Mouse (Mus musculus): ENCODE measurements around the gene Akap2. TPM values are rescaled to one million over a fixed set of nuclear protein-coding genes. Genes with fewer than 3 reads are reported as not detected.

Akap2 gene
- polyA plus RNA-seq, 1 experiment from 2014 or later = 12.3 TPM

GRCm38 (mm10) chr4:57704575-57704974 lies 12.9 kb upstream of the Akap2 start:
- H3K27me3 ChIP-seq = no peaks in the 10 kb centered on the region
- H3K9ac ChIP-seq (replicated peaks) = no peak overlapping the region
- H3K27ac ChIP-seq = no peak overlapping the region
- H3K4me3 ChIP-seq (replicated peaks) = no peak overlapping the region
- no peak for ATAC-seq
- H3K9me3 ChIP-seq = no peaks in the 10 kb centered on the region
- no peaks in the 10 kb centered on the region for H3K4me1 ChIP-seq (replicated peaks)
- H3K36me3 ChIP-seq = no peaks in the 10 kb centered on the region
- no peak overlapping the region for H3K4me2 ChIP-seq (replicated peaks)
- WGBS = 96% methylated on average over 7 of the region's 7 CpGs

- no peaks in the 10 kb centered on the region for H3K27me3 ChIP-seq
- H3K4me2 ChIP-seq (replicated peaks) = no peak overlapping the region
- ATAC-seq = no peak
- H3K36me3 ChIP-seq = no peaks in the 10 kb centered on the region
- H3K27ac ChIP-seq = no peak overlapping the region
- H3K9me3 ChIP-seq = no peaks in the 10 kb centered on the region
- H3K9ac ChIP-seq (replicated peaks) = no peak overlapping the region
- H3K4me3 ChIP-seq (replicated peaks) = no peak overlapping the region
- H3K4me1 ChIP-seq (replicated peaks) = peaks cover 4% of the 10 kb centered on the region; the same call in 1 of the 2 replicates
Measured at GRCm38 (mm10) chr4:57715849-57716248, 1.6 kb upstream of the Akap2 start.

- Histone ChIP-seq H3K4me3 (replicated peaks) (no peak overlapping the region), H3K36me3 (no peaks in the 10 kb centered on the region), H3K27me3 (no peaks in the 10 kb centered on the region), H3K9ac (replicated peaks) (no peak overlapping the region), H3K9me3 (no peaks in the 10 kb centered on the region), H3K4me1 (replicated peaks) (peaks cover 6% of the 10 kb centered on the region; the same call in 1 of the 2 replicates), H3K27ac (no peak overlapping the region), H3K4me2 (replicated peaks) (no peak overlapping the region)
- 29% methylated on average over 4 of the region's 4 CpGs for WGBS
- ATAC-seq = no peak
Measured at GRCm38 (mm10) chr4:57716735-57717134, 722 bp upstream of the Akap2 start.

GRCm38 (mm10) chr4:57719370-57719769 lies 1.9 kb downstream of the Akap2 start:
- WGBS = 83% methylated on average over 1 of the region's 1 CpGs
- H3K4me2 ChIP-seq (replicated peaks) = no peak overlapping the region

GRCm38 (mm10) chr4:57720869-57721361 lies 3.5 kb downstream of the Akap2 start:
- H3K9me3 ChIP-seq = no peaks in the 10 kb centered on the region
- 24% methylated on average over 7 of the region's 7 CpGs for WGBS
- no peak overlapping the region for H3K4me2 ChIP-seq (replicated peaks)
- H3K36me3 ChIP-seq = no peaks in the 10 kb centered on the region
- H3K27me3 ChIP-seq = no peaks in the 10 kb centered on the region
- ATAC-seq = no peak
- H3K4me1 ChIP-seq (replicated peaks) = peaks cover 6% of the 10 kb centered on the region; the same call in 1 of the 2 replicates
- no peak overlapping the region for H3K27ac ChIP-seq
- no peak overlapping the region for H3K9ac ChIP-seq (replicated peaks)
- H3K4me3 ChIP-seq (replicated peaks) = no peak overlapping the region

More at GRCm38 (mm10) chr4:57719370-57719769, 1.9 kb downstream of the Akap2 start:
- Histone ChIP-seq H3K27ac (no peak overlapping the region), H3K27me3 (no peaks in the 10 kb centered on the region), H3K4me3 (replicated peaks) (no peak overlapping the region), H3K36me3 (no peaks in the 10 kb centered on the region), H3K4me1 (replicated peaks) (peaks cover 6% of the 10 kb centered on the region; the same call in 1 of the 2 replicates), H3K9me3 (no peaks in the 10 kb centered on the region), H3K9ac (replicated peaks) (no peak overlapping the region)
- no peak for ATAC-seq

GRCm38 (mm10) chr4:57722296-57722695 lies 4.8 kb downstream of the Akap2 start:
- no peak overlapping the region for H3K9ac ChIP-seq (replicated peaks)
- no peaks in the 10 kb centered on the region for H3K9me3 ChIP-seq
- H3K36me3 ChIP-seq = no peaks in the 10 kb centered on the region
- H3K4me3 ChIP-seq (replicated peaks) = no peak overlapping the region
- WGBS = 86% methylated on average over 4 of the region's 4 CpGs
- H3K27ac ChIP-seq = no peak overlapping the region
- ATAC-seq = no peak
- no peaks in the 10 kb centered on the region for H3K27me3 ChIP-seq
- H3K4me2 ChIP-seq (replicated peaks) = no peak overlapping the region
- peaks cover 3% of the 10 kb centered on the region; the same call in 1 of the 2 replicates for H3K4me1 ChIP-seq (replicated peaks)

GRCm38 (mm10) chr4:57723659-57724058 lies 6.2 kb downstream of the Akap2 start:
- Histone ChIP-seq H3K9me3 (no peaks in the 10 kb centered on the region), H3K4me3 (replicated peaks) (no peak overlapping the region), H3K4me2 (replicated peaks) (no peak overlapping the region), H3K9ac (replicated peaks) (no peak overlapping the region), H3K4me1 (replicated peaks) (peaks cover 3% of the 10 kb centered on the region; the same call in 1 of the 2 replicates), H3K36me3 (no peaks in the 10 kb centered on the region), H3K27me3 (no peaks in the 10 kb centered on the region), H3K27ac (no peak overlapping the region)
- 61% methylated on average over 2 of the region's 2 CpGs for WGBS
- no peak for ATAC-seq

- Histone ChIP-seq H3K27me3 (no peaks in the 10 kb centered on the region), H3K4me1 (replicated peaks) (peaks cover 3% of the 10 kb centered on the region; the same call in 1 of the 2 replicates), H3K4me2 (replicated peaks) (no peak overlapping the region), H3K4me3 (replicated peaks) (no peak overlapping the region), H3K27ac (no peak overlapping the region), H3K9ac (replicated peaks) (no peak overlapping the region), H3K9me3 (no peaks in the 10 kb centered on the region), H3K36me3 (no peaks in the 10 kb centered on the region)
- WGBS = 86% methylated on average over 1 of the region's 1 CpGs
- ATAC-seq = no peak
Measured at GRCm38 (mm10) chr4:57725569-57725968, 8.1 kb downstream of the Akap2 start.

- Histone ChIP-seq H3K27ac (no peak overlapping the region), H3K9me3 (no peaks in the 10 kb centered on the region), H3K4me1 (replicated peaks) (no peaks in the 10 kb centered on the region), H3K4me3 (replicated peaks) (no peak overlapping the region), H3K4me2 (replicated peaks) (no peak overlapping the region), H3K27me3 (no peaks in the 10 kb centered on the region), H3K9ac (replicated peaks) (no peak overlapping the region), H3K36me3 (no peaks in the 10 kb centered on the region)
- WGBS = 90% methylated on average over 4 of the region's 4 CpGs
- no peak for ATAC-seq
Measured at GRCm38 (mm10) chr4:57728611-57729183, 11.2 kb downstream of the Akap2 start.

GRCm38 (mm10) chr4:57730047-57730446 lies 12.6 kb downstream of the Akap2 start:
- WGBS = 94% methylated on average over 6 of the region's 6 CpGs
- H3K4me2 ChIP-seq (replicated peaks) = no peak overlapping the region
- H3K9me3 ChIP-seq = no peaks in the 10 kb centered on the region

GRCm38 (mm10) chr4:57730801-57731598 lies 13.5 kb downstream of the Akap2 start:
- Histone ChIP-seq H3K27ac (no peak overlapping the region), H3K9ac (replicated peaks) (no peak overlapping the region), H3K36me3 (no peaks in the 10 kb centered on the region), H3K9me3 (no peaks in the 10 kb centered on the region), H3K4me3 (replicated peaks) (no peak overlapping the region), H3K27me3 (no peaks in the 10 kb centered on the region), H3K4me1 (replicated peaks) (no peaks in the 10 kb centered on the region), H3K4me2 (replicated peaks) (no peak overlapping the region)
- 82% methylated on average over 11 of the region's 11 CpGs for WGBS
- no peak for ATAC-seq

More at GRCm38 (mm10) chr4:57730047-57730446, 12.6 kb downstream of the Akap2 start:
- no peak overlapping the region for H3K9ac ChIP-seq (replicated peaks)
- no peaks in the 10 kb centered on the region for H3K36me3 ChIP-seq
- no peaks in the 10 kb centered on the region for H3K27me3 ChIP-seq
- no peaks in the 10 kb centered on the region for H3K4me1 ChIP-seq (replicated peaks)
- H3K27ac ChIP-seq = no peak overlapping the region
- no peak overlapping the region for H3K4me3 ChIP-seq (replicated peaks)
- no peak for ATAC-seq

GRCm38 (mm10) chr4:57732351-57732750 lies 14.9 kb downstream of the Akap2 start:
- Histone ChIP-seq H3K4me3 (replicated peaks) (no peak overlapping the region), H3K9ac (replicated peaks) (no peak overlapping the region), H3K4me1 (replicated peaks) (no peaks in the 10 kb centered on the region), H3K27ac (no peak overlapping the region), H3K4me2 (replicated peaks) (no peak overlapping the region), H3K9me3 (no peaks in the 10 kb centered on the region), H3K36me3 (no peaks in the 10 kb centered on the region), H3K27me3 (no peaks in the 10 kb centered on the region)
- 78% methylated on average over 5 of the region's 5 CpGs for WGBS
- no peak for ATAC-seq
